Mouse (Mus musculus) adrenal gland, postnatal 36 days (tissue): ENCODE data around the gene Ulk4. TPM values are rescaled to one million over a fixed set of nuclear protein-coding genes. Genes with fewer than 3 reads are reported as not detected.
A peak's percentile ranks its signal among the peaks of the same experiment; 100 is the strongest.

ENCODE experiments used
- DNase-seq, 2 experiments: peaks; one replicate each; pipeline ENCODE4 v3.0.0; 2021; ENCODE audit warnings: mixed read lengths in 1 of 2
- total RNA-seq, 2 experiments: library from RNA; stranded (reverse); gene quantifications; 2 replicates each; pipeline ENCODE4 v1.2.3; 2021

Gene Ulk4
- total RNA-seq, 2 experiments from 2014 or later: 1.7 to 1.9 TPM

DNA sequence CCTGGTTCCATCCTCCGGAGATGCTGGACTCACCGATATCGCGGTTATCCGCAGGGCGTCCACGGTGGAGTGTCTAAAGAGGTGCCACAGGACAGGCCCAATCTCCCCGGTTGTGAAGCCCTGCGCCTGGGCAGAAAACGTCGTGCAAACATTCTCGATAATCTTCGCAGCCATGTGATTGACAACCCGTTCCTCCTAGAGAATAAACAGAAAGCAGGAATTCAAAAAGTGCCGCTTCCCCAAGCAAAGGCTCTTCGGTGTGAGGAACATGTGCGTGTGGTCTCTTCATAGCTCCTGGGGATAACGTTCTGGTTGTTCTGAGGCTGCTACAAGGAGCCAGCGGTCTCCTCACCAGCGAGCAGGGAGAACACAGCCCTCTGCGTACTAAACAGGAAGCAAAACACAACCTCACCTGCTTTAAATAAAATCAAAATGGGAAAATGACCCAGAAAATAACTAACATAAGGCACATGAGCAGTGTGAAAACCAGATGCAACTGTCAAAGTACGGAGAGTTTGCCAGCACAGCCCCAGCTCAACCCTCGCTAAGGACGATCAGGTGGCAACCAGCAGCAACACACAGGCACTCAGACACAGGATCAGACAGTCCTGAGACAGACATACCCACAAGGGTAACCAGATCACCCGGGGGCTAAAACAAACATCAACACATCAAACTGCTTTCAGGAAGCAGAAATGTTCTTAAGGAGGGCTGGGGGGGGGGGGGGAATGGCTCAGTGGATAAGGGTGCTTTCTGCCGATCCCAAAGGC, 84.2 kb downstream of the Ulk4 start:
- no peak for DNase-seq

DNA sequence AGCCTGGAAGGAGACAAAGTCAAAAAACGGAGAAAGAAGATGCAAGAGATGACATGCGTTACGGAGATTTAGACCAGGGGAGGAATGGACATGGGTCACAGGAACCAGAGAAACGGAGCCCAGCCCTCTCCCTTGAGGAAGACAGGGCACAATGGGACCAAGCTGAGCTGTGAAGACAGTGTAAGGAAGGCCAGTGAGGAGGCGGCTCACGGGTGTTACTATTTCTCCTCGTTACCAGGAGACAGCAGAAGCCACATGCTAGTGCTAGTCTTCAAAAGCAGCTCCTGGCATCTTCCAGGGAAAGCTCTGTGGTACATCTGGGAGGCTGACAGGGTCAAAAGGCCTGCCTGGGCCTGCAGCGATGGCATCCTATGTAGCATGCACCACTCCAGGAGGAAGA, 89.2 kb downstream of the Ulk4 start:
- no peak for DNase-seq

DNA sequence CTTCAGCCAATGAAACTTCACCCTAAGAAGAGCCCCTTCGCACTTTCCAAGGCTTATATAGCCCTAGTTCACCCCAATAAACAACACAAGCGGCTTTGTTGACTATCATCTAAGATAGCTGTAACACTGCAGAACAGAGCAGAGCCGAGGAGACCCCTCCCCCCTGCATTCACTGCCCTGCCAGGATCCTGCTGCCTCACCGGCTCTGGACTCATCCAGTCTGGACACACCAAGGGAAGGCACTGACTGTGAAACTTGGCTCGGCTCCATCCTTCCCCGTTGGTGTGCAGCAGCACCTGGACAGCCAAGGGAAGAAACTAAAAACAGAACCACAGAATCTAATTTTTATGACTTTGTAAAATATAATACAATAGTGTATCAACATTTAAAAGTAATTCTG, 91.2 kb downstream of the Ulk4 start:
- DNase-seq: no peak

DNA sequence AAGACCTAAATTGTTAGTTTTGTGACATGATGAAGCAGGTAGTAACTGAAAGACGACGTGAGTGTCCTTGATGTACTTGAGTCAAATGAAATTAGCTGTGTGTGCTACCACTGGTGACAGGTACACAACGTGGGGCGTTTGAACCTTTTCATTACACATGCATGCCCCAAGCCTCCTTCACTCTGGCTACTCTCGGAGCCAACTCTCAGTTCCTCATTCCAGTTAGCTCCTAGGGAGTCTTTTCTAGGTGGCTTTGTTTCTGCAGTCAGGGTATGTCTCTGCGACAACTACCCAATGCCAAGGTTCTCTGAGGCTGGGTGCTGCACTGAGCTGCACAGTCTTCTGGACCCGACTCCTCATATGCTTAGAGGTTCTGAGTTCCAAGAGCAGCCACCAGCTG, 100.6 kb downstream of the Ulk4 start:
- no peak for DNase-seq

DNA sequence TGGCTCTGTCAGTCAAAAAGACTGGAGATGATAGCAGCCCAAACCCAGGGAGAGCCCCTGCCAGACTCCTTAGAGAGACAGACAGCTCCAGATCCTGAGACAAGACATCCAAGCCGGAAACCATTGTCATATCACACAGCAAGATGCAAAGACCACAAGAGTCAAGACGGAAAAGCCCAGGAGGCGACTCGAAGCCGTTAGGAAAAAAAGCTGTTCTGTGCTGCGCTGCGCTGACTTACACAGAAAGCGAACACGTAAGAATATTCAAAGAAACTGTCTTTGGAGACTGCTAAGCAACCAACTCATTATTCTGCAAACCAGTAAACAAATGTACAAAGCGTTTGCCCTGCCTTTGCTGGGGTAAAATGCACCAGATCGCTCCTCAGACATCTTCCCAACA, 101.8 kb downstream of the Ulk4 start:
- no peak for DNase-seq

DNA sequence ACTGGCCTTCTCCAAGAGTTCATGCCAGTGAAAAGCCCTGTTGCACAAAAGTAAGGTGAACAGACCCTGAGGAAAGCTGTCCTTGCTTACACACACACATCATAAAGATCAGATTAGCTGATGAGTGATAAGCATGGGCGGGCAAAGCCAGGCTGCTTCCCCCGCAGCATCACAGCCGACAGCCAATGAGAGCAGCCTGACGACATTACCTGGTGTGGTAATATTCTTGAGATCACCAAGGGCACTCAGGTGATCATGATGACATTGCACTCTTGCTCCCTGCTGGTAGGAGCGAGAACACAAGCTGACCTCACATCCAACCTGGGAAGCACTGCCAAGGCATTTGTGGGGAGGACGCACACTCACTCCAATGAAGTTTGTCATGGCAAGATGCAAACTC, 104.9 kb downstream of the Ulk4 start:
- DNase-seq: no peak

DNA sequence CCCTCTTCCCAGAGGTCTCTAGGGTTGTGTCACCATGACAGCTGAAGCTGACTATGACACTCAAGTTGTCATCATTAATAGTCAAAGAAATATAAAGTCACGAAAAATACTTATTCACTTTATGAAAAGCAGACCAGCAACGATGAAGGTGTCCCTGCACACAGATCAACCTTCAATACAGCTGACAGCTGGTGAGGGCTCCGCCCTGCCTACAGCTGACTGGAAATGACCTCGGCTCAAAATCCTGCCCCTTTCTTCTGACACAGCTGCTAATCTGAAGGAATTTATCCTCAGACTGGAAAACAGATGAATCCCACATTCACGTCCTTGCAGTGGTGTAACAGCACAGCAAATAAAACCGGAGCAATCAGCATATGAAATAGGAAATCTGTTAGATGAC, 105.4 kb downstream of the Ulk4 start:
- DNase-seq: no peak

DNA sequence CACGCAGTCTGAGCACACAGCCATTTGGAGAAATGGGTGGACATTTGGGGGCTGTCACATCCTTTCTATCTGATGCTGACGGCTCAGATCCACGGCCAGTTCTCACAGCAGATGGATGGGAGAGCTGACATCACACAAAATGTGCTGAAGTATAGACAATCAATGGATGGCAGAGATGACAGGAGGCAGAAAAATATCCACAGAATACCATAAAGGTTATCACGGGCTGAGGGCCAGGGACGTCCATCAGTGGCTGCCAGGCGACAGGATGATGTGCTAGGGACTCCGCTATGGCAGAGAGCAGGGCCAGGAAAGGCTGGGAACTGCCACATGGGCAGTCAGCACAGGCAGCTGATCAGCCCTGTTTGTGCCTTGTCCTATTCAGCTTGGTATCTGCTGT, 112.4 kb downstream of the Ulk4 start:
- no peak for DNase-seq

DNA sequence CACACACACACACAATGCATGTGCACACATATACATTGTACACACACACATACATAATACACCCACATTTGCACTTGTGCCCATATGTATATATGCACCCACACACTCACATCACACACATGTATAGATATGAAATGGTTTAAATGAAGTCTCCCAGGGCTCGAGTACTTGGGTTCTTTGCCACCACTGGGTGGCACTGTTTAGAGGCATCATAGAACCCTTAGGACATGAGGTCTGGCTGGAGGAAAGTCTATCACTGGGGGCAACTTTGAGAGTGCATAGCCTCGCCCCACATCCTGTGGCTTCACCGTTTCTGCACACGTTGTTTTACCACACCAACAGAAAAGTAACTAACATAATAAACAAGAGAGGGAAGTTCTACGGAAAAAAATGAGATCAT, 114.2 kb downstream of the Ulk4 start:
- DNase-seq: peak; percentile 14 to 38

DNA sequence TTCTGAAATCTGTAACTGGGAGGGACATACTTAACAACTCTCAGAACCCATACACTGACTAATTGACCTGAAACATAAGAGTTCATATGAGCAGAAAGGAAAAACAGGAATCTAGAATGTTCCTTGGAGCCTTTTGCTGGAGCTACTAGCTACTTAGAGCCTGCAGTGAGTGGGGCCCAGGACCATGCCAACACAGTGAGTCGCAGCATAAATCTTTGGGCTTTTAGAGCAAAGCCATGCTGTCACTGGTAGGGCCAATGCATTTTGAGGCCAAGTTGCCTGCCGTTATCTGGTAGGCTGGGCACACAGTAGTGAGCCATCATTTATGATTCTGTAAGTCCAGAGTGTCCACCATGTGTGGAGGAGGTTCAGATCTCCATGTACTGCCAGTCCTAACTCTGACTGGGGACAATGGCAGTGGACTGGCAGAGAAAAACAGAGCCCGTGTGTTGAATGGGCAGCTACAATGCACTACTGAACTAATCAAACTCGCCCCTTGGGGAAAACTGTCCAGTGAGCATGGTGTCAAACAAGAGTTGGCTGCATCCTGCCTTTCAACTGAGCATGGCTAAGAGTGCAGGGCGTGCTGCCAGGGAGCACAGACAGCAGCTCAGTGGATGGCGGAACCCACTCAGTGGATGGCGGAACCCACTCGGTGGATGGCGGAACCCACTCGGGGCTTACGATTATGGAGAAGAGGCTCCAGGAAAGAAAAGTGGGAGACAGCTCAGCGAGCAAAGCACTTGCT, 115.0 kb downstream of the Ulk4 start:
- DNase-seq: peak; percentile 17 to 21

DNA sequence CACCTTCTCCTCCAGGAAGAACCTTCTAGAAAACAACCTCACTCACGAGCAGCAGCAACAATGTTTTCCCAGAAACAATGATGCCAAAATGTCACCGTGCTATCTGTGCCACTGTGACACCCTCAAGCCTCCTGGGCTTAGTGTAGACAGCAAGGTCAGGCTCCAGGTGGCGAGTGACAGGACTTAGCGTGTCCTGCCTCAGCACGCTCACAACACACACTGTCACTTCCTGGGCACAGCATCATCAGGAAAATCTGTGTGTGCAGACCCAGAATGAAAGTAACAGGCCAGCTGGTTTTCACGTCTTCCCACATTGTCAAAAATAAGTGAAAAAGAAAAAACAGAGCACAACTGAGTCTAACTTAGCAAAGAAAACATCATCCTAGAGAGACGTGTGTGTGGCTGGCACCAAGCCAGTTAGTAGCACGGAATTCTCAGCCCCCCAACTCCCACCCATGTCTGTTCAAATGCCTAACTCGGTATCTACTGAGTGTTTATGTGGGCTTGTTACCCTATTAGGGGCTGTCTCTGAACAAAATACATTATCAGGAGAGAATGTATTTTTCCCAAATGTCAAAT, 120.7 kb downstream of the Ulk4 start:
- no peak for DNase-seq

DNA sequence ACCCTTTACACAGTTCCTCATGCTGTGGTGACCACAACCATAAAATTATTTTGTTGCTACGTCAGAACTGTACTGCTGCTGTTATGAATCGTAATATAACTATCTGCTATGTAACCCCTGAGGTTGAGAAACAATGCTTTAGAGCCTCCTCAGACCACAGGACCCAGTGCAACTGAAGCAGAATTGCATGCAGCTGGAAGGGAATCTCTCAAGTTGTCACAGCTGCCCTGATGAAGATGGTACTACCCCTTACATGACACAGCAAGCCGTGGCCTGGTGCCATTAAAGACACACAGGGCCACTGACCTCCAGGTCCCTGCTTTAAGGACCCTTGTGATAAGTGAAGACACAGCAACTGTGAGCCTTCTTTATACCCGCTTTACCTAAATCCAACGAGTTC, 123.7 kb downstream of the Ulk4 start:
- no peak for DNase-seq

DNA sequence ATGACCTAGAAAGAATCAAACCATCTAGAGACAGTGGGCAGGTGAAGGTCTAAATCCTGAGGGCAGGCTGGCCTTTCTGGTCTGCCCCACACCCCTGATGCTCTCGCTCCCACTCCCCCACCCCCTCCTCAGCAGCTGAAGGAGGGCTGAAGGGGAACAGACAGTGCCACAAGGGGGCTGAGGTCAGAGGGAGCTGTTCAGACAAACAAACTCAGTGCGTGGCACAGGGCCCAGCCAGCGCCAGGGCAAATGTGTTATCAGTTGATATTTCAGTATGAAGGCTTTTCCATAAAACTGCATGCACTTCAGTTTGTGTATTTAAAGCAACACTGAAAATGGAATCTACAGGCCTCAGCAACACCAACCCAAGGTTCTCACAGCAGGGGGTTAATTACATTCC, 128.4 kb downstream of the Ulk4 start:
- DNase-seq: peak; percentile 22

DNA sequence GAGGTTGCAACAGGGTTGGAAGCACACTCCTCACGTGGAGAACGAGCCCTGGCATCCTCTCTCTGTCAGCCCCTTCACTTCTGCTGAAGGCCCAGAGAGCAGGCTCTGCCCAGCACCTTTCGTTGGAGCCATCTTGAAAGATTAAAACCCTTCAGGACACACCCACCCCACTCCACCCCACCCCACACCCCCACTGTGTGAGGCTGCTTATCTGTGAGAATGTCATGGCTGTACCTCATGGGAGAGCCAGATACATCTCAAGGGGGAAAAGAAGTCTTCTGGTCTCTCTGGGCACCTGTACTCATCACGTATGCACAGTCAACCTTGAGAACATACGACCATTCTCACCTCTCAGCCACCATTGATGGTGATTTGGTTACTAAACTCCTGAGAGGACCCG, 133.8 kb downstream of the Ulk4 start:
- DNase-seq: no peak

DNA sequence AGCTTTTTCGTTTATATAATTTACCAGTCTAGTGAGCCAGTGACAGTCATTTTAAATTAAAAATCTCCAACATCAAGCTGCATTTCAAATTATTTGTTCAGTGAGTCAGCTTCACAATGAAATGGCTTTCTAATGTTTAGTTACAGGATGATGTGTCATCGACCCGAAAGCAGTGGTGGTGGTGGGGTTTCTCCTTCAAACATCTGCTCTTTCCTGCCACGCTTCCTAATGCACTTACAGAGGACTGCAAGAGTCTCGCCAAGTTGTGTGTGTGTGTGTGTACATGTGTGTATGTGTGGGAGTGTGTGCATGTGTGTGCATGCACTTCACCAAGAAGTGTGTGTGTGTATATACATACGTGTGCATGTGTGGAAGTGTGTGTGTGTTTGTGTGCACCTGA, 144.4 kb downstream of the Ulk4 start:
- DNase-seq: no peak

DNA sequence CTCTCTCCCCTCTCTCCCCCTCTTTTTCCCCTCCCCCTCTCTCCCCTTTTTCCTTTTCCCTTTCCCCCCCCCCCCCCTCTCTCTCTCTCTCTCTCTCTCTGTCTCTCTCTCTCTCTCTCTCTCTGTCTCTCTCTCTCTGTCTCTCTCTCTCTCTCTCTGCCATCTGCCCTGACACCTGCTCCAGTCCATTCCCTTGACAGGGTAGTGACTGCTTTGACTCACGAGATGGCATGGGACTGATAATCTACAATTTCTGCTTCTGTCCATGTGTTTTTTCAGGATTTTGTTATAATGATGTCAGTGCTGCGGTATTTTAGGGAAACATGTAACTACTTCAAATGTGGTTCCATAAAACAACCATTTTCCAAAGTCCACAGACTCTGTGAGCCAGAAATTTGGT, 147.5 kb downstream of the Ulk4 start:
- no peak for DNase-seq

DNA sequence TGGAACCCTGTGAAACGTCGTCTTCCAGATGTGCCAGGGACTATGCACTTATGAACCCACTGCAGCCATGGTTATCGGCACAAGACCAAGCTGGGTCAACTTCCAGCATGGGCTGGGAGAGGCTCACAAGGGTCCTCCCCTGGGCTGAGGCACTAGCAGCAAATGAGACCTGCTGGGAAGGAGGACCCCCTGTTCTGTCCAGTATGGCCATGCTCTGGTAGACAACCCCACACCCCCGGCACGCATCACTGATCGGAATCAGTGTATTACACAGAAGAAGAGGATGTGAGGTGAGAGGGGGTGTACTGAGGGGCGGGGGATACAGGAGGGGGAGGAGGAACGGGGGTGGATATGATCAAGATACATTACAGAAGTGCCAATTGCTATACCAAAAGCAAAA, 148.1 kb downstream of the Ulk4 start:
- no peak for DNase-seq

DNA sequence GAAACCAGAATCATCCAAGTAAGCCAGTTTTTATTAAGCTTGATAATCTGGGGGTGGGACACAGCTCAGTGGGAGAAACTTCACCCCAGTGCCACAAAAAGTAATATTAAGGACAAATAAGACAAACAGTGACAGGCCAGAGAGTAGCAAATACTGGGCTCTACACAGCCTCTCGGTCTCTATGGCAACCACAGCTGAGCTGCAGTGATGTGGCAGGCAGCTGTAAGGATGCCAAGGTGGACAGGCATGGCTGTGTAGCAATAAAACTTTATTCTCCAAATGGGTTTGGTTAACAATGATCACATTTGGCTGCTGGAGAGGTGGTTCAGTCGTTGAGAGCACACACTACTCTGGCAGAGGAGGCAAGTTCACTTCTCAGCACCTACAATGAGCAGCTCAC, 150.0 kb downstream of the Ulk4 start:
- no peak for DNase-seq

DNA sequence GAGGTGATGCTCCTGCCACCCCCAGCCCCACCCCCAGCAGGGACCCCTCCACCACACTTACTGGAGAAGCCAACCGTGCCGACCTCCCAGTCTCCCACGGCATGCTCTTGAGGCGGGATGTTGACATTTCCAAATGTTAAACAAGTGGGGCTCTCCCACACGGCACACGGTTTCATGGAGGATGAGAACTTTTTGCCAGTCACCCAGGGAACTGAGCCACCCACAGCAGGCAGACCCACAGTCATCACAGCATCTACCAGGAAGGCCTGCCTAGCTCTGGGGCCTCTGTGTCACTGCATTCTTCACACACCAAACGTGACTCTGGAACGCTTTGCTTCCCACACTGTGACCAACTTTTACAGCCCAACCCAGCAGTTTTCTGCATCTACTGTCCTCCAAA, 152.3 kb downstream of the Ulk4 start:
- DNase-seq: no peak

DNA sequence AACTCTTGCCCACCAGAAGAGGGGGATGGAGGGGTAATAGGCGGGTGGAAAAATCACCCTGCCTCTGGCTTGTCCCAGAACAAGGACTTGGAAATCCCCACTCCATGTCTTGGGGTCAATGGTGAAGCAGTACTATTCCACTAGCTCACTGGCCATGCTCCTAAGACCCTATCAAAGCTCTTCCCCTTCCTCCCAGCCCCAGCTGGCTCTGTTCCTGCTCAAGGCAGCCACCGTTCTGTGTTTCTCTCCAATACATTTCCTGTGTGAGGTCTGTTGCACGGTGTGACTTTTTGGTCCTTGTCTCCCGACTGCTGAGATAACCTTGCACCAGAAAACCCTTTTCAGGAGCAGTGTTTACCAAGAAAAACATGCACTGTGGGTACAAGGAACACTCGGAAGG, 155.0 kb downstream of the Ulk4 start:
- no peak for DNase-seq

DNA sequence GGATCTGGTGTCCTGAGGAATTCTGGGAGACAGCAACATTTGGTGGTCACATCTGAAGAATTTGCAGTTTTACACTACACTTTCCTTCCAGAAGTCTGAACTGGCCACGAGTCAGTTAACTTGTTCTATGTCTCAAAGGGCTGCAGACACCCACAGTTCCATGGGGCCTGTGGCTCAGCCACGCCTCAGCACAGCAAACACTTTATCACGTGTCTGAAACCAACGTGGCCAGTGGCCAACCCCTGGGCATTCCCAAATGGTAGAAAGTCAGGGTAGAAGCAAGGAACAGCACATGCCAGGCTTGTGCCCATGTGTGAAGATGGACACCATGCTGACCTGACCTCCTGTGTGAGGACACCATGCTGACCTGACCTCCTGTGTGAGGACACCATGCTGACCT, 159.1 kb downstream of the Ulk4 start:
- no peak for DNase-seq

DNA sequence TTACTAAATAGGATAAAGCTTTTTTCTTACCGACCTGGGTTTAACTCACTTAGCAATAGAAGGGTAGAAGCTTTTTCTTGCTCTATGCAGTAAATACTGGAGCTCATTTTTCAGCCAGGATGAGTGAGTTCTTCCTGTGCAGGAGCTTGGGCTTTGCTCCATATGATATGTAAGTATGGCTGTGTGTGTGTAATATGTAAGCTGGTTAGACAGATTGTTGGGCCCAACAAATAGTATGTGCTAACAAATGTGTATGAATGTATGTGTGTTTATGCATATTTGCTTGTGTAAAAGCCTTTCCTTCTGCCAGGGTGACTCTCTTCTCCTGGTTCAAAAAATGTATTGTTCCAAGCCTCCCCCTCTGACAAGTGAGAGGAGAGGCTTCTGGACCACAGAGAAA, 164.9 kb downstream of the Ulk4 start:
- DNase-seq: no peak

DNA sequence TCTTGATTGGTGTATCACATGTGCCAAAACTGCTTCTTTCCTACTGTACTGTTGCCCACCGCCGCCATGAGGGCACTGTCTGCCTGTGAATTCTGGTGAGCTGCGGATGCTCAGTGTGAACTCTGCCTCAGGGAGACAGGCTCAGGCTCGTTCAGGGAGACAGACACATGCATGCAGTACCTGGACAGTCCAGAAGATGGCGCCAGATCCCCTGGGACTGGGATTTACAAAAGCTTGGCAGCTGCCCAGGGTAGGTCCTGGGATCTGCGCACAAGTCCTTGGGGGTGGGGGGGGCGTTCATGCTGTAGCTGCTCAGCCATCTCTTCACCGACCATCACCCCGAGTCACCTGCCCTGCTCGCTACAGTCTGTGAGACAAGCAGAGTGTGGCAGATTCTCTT, 168.9 kb downstream of the Ulk4 start:
- peak; percentile 78 for DNase-seq

DNA sequence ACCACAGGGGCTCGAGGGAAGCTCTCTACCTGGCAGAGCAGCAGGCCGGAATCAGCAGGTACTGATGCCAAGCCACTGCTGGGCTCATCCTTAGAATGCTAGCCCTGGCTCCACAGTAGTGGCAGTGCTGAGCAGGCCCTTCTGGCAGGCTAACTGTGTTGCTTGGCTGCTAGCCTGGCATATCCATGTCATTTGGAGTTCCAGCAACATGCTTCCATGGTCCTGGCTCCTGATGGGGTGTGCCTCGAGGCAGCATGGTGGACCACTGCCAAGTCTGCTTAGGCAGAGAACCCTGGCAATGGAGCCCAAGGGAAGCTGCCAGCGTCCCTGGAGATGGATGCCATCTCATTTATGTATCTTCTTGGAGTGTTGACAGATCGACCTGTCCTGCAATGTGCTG, 169.4 kb downstream of the Ulk4 start:
- DNase-seq: peak; percentile 3 to 37
